Mouse (Mus musculus) gastrocnemius, postnatal 4 days (tissue): ENCODE results near the gene Ghr. TPM values are rescaled to one million over a fixed set of nuclear protein-coding genes. Genes with fewer than 3 reads are reported as not detected.

Experiments
- DNase-seq, 2 experiments: peaks; one replicate each; pipeline ENCODE4 v3.0.0; 2021 to 2022; ENCODE audit warnings: low spot score in 2 of 2, mixed read lengths in 2 of 2
- long read RNA-seq, 2 experiments: library from polyadenylated mRNA; stranded (forward); transcript quantifications; one replicate each; pipeline ENCODE4 v2.0.0; 2021
- total RNA-seq, 2 experiments: library from RNA; stranded (reverse); gene quantifications; 2 replicates each; pipeline ENCODE4 v1.2.3; 2021

The Ghr gene
- total RNA-seq, result 100 to 1,000 TPM; 111 TPM
- long read RNA-seq, experiment 1, full-length matches to known transcripts, result 58 of 83 reads
- long read RNA-seq, experiment 1, partial matches to known transcripts, result 3 of 83 reads
- long read RNA-seq, experiment 1, other reads (novel, unspliced or antisense), result 22 of 83 reads
- long read RNA-seq, experiment 2, full-length matches to known transcripts, result 64 of 102 reads
- long read RNA-seq, experiment 2, partial matches to known transcripts, result 14 of 102 reads
- long read RNA-seq, experiment 2, other reads (novel, unspliced or antisense), result 24 of 102 reads

DNA sequence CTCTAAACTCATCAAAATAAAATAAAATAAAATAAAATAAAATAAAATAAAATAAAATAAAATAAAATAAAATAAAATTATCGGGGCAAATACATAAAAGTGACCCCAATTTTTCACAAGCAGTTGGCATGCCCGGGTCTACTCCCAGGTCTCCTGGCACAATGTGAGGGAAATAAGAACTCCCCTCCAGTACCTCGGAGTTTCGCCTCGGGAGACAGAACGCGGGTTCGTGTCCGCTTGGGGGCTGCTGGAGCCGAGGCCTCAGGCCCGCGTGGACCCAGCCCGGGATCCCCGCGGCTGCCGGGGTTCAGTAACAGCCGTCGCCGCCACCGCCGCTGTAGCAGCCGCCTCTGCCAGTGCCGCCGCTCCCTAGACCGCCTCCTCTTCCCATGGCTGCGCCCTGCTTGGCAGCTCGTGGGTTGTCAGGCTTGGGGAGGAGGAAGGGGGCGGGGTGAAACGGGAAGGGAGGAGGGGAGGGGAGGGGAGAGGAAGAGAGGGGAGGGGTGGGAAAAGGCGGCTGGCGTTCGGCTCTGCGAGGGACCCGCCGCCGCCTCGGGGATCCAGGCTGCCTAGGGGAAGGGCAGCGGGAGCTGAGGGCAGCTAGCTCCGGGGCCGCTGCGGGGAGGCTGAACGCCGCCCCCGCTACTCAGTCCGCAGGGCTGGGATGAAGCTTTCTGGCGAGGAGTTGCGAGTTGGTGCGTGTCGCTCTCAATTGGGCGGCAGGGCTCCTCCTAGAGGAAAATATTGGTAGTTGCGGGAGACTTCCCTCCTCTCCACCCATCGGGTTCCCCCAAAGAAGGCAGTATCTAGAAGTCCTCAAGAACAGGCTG lies at the start of gene Ghr:
Gene Ghr (minus strand): TSS at position 686 of the 830 bp plus-strand sequence.
- peak; percentile 71 to 87 for DNase-seq

DNA sequence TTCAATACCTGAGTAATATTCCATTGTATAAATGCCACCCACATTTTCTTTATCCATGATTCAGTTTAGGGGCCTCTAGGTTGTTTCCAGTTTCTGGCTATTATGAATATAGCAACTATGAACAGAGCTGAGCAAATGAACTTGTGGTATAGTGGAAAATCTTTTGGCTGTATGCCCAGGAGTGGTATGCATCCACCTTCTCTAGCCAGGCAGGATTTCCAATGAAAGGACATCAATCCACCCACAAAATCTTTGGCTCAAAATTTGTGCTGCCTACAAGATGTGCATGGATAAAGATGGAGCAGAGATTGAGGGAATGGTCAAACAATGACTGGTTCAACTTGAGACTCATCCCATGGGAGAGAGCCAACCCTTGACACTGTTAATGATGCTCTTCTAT lies 39.5 kb upstream of the Ghr start:
- no peak for DNase-seq

DNA sequence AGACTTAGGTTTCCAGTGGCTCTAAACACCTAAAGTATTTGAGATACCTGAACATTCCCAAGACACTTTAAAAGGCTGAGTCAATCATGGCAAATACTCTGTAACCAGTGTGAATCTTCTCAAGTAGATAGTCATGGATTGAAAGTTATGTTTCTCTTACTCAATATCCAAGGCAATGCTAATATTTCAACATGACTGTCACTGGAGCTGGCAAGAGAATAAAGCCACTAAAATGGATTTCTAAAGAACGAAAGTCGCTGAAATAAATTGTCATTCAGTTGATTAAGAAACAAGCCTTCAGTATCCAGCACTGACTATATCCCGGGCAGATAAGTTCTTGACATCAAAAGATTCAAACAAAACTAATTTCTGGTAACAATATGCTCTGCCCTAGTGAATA lies 37.1 kb upstream of the Ghr start:
- no peak for DNase-seq

DNA sequence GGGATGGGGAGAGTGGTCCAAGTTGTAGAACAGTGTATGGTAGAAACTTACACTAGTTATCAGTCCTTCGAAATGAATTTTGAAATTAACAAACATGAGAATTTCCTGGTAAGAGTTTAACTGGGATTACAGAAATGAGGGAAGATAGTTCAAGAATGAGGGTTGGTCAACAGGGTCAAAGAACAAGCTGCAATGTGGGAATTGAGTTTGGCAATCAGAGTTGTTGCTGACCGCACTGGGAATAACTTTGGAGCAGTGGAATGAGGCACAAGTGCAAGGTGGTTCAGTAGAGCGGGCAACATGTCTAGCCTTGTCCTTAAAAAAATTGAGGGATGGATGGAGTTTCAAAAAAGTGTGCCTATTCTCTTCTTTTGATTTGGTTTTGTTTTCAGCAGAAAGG lies 35.0 kb upstream of the Ghr start:
- no peak for DNase-seq

DNA sequence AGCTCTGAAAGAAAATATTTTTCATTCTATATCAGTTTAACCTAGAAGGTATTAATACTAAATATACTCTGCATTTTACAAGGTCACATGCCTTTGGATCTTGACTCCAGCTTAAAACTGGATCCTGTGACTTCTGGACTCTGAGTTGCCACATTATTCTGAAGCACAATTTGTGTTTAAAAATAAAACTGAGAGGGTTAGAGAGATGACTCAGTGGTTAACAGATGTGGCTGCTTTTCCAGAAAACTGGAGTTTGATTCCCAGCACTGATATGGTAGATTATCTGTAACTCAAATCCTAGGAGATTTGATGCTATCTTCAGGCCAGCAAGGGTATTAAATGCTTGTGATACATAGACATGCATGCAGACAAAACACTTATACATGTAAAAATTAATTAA lies 28.7 kb upstream of the Ghr start:
- no peak for DNase-seq

DNA sequence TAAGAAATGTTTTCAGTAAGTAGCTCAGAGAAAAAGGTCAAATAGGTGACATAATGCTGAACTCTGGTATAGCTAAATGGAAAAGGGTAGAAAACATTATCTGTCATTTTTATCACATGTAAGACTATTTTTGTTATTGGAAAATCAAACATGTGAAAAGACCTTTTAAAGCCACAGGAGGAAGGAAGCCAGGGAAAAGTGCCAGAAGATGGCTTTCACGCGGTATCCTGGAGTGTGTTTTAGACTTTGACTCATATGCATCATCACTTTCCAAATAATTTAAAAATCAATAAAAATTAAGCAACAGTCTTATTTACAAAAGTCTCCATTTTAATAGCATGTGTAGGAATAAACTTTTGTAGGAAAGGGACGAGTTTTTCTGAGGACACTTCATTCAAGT lies 24.7 kb upstream of the Ghr start:
- no peak for DNase-seq

DNA sequence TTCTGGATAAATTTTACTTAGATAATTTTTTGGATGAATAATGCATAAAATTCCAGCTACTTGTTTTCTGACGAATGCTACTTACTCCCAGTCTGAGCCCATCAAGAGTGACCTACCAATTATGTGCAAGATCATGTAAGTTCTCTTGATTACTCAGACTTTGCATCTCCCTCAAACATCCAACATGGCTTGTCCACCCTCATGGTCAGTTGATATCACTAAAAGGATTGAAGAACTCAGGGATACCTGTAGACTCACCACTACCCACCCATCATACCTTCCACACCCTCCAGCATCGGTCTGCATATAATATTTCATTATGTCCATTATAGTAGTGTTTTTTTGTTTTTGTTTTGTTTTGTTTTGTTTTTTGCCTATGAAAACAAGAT lies 18.8 kb upstream of the Ghr start:
- no peak for DNase-seq

DNA sequence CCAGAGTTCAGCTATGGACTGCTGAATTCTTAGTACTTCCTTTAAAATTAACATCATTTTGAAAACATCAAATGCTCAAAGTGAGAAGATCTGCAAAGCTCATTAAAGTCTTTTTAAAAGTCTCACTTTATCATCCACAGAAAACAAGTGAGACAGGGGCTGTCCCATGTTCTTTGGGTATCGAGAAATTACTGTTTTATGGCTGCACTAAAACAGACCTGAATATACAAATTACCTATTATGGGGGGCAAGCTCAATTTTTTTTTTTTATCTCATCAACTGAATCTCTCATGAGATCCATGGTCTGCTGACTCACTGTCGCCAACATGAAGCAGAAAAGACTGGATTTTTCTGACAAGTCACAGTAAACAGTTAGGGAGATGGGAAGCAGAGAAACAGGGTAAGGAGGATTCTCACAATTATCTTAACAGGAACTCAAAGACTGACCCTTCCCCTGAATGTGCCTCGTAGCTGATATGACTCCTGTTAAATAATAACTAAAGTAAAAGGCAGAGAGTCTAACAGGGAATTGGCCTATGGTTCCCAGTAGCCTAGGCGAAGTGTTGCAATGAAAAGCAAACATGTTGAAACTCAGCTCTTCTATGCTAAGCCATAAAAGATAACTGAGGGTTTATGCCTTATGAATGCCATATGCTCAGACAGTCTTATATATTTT lies 18.3 kb upstream of the Ghr start:
- DNase-seq, result no peak

DNA sequence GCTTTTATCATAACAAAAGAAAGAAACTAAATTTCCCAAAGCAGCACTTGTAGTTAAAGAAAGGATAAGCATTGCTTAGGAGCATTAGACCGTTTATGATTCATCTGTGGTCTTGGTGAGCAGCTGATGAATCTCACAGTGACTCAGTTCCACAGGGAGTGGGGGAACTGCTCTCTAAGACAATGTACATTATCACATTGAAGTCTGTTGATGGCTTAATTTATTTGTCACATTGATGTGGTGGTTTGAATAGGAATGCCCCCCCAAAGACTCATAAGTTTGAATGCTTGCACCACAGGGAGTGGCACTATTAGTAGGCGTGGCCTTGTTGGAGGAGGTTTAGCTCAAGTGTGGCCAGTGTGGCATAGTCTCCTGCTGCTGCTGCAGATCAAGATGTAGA lies 4.6 kb upstream of the Ghr start:
- DNase-seq, result no peak

DNA sequence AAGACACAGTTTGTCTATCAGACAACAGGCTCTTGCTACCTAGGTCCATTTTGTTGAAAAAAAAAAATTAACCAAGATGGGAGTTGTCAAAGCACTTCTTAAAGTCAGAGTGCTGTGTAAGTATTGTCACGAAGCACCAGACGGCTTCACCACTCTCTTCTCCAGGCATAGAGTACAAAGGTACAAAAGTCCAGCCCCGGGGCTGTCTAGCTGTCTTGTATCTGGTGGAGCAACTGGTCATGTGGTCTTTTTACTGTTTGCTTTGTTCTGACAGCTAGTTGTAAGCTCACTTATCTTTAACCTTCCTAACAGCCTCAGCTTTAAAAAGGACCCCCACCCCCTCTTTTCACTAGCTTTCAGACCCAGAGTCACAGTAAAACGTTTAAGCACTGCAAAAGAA lies 1.1 kb upstream of the Ghr start:
- DNase-seq, result no peak

DNA sequence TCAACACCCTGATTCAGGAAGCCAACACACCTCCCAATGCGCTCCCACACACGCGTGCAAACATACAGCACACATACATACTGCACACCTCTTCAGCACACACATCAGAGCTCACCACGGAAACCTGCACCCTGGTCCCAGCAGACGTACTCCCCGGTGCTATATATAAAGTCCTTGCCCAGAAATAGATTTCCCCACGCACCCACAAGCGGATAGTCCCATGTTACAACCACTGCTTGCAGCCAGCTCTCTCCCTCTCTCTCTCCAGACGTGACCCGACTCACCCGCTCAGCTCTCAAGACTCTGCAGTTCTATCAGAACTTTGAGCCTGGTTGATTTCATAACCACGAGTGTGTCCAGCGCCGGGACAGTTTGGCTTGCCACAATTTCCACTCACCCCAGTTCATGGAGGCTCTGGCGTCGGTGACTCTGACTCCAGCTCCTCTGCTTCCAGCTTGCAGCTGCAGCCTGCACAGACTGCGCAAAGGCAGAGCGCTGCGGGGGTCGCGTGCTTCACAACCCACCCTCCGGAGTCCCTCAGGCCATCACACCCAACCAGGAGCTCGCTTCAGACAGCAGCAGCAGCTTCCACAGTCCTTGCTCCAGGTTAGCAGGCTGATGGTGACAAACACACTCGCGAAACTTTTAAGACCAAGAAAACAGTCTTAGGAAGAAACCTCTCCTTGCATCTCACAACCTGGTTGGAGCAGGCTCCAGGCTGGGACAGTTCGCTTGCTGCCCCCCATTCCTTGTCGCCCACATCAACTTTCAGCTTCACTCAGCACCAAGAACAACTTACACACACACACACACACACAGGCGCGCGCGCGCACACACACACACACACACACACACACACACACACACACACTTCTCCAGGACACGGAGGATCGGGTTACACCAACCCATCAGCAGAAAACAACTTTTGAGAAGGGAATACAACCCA lies 1.2 kb downstream of the Ghr start:
- peak; percentile 38 to 57 for DNase-seq

DNA sequence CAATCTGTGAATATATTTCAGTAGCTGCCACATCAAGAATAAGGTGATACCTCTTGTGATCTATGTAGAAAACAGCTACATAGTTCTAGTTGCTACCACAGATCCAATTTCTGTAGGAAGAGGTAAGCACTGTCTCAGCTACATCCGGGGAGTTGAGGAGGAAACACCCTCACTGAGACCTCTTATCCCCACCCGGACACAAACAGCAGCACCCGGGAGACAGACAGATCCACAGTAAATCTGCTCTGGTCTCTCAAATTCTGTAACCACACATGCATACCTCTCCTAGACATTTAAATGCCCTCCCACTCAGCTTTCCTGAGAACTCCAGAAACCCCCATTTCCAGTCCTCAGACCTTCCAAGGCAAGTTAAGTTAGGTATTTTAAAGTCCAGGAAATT lies 2.0 kb downstream of the Ghr start:
- DNase-seq, result no peak

DNA sequence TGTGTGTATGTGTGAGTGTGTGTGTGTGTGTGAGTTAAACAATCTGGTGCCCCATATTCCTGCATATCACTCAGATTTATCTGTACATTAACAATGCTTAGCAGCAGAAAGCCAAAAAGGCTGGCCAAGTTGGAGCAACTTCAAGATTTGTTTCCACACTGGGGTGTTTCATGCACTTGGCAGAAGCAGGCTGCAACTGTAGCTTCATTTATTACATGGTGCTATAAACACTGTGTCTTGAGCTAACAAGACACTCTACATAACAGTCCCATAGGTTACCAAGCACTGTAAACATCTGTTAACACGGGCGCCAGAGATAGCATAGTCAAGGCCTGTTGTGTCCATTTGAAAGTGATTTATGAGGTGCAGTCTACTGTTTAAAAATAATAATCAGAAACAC lies 3.1 kb downstream of the Ghr start:
- DNase-seq, result no peak

DNA sequence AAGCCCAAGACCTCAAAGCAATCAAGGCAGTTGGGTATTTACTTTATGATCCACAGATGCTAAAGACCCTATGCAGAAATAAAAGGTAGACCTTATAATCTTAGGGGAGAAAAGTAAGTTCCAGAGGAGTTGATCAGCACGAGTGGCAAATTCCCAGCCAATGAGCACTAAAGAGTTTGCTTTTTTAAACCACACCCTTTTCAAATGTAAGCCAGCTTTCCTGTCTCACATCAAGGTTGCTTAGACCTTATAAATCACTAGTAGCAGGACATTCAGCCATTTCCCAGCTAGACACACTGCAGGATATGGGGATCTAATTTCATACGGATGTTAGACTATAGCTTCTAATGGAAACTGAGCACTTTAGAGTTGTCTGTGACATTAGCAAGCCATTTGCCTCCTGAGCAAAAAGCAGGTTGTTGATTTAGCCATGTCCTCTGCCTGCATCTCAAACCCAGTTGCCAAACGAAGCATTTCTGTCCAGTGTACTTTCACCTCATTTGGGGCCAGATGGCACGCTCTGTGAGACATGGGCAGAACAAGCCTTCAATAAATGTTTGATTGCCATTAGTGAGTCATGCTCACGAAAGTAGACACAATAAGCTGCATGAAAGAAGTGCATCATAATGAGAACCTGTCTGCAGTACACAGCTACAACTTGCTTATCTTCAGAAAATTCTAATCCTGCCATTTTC lies 4.9 kb downstream of the Ghr start:
- no peak for DNase-seq

DNA sequence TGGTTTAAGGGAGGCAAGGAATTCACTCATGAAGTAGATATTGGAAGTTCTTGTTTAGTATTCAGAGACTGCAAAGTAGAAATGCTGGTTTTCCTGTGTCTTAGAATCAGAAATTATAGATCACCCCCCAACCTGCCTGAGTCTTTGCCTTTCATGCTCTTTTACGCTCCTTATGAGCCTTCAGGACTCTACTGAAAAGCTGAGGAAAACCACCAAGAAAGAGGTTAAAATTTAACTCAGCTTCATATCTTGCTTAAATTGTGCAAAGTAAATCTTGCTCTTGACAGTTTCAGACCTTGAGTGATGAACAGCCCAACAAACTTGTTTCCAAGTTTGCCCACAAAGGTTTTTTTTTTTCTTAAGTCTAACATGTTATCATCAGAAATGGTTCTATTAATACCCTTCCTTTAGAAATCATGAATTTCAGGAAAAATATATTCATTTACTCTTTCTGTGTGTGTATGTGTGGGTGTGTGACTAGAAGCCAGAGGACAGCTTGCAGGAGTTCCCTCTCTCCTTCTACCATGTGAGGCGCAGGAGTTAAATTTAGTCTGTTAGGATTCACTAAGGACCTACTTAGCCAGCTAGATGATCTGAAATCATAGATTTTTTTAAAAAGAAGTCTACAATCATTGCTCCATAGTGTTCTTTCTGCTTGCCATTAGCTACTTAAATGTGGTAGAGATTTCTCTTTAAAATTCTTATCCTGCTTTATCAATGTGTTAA lies 14.0 kb downstream of the Ghr start:
- no peak for DNase-seq

DNA sequence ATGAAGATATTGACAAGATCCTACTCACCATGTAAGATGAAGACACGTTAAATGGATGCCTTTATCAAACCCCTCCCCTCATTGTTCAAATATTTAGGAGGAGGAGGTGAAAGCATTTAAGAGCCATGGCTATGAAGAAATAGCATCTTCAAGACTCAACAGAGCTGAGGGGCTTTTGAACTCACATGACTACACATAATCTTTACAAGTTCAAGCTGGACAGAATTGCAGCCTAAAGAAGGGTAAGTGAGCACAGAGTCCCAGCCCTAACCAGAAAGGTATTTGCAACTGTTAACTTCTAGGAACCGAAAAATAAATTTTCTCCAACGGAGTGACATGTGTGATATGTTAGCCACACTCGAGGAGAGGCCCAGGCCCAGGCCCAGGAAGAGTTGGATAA lies 18.7 kb downstream of the Ghr start:
- no peak for DNase-seq

DNA sequence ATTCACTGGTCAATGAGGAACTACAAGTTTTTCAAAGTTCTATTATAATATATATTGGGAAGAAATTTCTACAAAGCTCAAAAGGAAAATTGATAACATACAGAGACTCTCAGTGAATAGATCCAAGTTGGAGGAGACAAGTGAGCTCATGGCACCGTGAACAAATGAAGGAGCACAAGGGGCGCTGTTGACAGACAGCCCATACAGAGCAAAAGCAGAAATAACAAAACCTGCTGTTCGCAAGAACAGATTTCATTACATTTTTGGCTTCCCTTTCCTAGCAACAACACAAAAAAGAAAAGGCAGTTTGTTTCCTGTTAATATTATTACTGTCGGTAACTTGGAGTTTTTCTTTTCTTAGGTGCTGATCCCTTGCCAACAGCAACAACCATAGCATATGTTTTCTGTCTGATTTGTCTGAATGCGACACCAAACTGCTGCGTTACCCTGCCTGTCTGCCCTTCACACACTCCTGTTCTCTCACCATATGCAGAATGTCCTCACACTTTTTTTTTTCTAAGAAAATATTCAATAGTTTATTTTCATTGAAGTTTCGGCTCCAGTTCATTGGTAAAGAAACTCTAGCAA lies 19.3 kb downstream of the Ghr start:
- no peak for DNase-seq

DNA sequence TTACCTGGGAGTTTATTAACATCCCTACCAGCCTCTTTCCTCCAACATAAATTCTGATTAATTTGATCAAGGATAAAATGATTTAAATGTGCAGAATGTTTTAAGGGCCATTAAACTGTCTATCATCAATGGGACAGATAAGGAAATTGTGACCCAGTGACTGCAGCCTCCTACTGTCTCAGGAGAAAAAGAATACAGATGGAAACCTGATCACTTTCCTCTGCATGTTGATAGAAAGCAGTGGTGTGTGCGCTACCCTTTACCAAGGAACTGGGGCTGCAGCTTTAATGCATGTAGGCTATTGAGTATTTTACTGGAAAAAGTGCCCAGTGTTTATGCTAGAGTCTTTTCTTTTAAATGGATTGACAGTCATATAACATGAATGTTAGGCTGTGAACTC lies 19.8 kb downstream of the Ghr start:
- DNase-seq, result no peak

DNA sequence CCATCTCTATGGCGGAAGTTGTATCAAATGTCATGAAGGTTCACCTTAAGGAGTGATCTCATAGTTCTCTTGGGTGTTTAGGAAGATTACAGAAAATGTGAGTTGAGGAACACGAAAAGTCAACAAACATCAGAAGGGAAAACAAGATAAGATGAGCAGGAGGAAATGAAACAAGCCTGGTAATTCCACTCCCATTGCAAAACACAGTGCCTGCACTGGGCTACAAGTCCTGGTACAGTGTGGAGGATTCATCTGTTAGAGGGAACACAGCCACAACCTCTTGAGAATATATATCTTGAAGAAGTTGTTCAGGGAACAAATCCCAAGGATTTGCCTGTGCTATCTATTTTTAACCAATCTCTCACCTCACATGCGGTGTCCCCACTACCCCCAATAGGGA lies 24.8 kb downstream of the Ghr start:
- no peak for DNase-seq

DNA sequence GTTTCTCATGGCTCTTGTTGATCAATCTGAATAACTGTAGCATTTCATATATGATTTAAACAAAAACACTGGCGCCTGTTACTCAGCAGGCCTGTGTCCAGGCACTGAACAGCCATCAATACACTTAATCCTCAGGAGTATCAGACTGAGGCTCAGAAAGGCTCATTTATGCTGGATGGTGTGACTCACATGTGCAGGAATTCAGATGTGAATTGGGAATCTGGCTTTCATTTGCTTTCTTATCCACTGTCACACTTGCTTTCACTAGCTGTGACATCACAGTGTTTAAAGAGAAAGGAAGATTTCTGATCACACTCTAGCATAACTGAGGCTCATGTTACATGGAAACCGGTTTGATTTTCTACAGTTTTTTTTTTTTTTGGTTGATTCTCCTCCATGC lies 39.0 kb downstream of the Ghr start:
- DNase-seq, result no peak
